Mouse (Mus musculus): Measurements from ENCODE around the gene Clcn2. TPM values are rescaled to one million over a fixed set of nuclear protein-coding genes. Genes with fewer than 3 reads are reported as not detected.

Clcn2 gene
- polyA plus RNA-seq (2017; shearing (Covaris generic)): 0.86 TPM

GRCm38 (mm10) chr16:20717181-20717977 lies at the start of gene Clcn2, which contains the start of gene Polr2h:
Gene Clcn2 (minus strand): TSS chr16:20717746.
Gene Polr2h (plus strand): TSS chr16:20717665.

DNA sequence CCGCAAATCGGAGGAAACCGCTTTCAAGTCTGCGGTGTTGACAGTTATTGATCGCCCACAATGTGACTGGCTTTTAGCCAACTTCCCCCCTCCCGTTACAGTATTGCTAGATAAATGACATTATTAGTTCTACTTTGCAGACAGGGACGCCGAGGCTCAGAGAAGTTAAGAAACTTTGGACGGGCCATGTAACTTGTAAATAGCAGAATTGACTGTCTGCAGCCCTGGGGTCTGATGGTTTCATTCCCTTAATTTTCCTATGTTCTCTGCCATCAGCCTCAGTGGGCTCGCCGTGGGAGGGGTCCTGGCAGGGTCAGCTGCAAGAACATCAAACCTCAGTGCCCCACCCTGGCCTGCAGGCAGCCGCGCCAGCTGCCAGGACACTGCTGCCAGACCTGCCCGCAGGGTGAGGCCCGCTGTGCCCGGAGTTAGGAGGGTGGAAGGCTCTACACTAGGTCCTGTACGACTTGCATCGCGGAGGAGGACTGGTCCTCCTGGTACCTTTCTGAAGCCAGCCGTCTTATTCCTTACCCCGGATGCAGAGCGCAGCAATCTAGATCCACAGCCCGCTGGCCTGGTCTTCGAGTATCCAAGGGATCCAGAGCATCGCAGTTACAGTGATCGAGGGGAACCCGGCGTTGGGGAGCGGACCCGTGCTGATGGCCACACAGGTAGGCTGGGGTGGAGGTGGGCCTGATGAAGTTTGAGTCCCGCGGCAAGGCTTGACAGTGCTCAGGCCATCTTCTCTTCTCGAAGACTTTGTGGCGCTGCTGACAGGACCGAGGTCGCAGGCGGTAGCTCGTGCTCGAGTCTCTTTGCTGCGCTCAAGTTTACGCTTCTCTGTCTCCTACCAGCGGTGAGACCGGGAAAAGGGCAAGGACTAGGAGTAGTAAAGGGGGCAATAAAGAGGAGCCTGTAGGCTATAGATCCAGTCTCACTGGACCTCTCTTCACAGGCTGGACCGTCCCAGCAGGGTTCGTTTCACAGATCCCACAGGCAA lies 16.5 kb upstream of the Clcn2 start, which contains the start of gene Thpo:
Gene Thpo (minus strand): TSS at position 781 of the 1,000 bp plus-strand sequence.

GRCm38 (mm10) chr16:20732925-20733730 lies 15.6 kb upstream of the Clcn2 start, which contains the start of gene Chrd:
Gene Chrd (plus strand): TSS chr16:20733127.

GRCm38 (mm10) chr16:20693111-20693701 lies 24.3 kb downstream of the Clcn2 start, which contains the start of gene Fam131a:
Gene Fam131a (plus strand): TSS chr16:20693241.

DNA sequence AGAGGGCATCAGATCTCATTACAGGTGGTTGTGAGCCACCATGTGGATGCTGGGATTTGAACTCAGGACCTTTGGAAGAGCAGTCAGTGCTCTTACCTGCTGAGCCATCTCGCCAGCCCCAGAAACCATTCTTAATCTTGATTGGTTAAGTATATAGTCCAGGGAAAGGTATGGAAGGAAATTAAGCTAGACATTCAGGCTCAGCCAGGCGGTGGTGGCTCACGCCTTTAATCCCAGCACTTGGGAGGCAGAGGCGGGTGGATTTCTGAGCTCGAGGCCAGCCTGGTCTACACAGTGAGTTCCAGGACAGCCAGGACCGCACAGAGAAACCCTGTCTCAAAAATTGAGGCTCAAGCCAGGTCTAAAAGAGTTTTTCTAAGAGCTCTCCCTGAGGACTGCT lies 49.5 kb downstream of the Clcn2 start, which contains the start of gene Eif4g1:
Gene Eif4g1 (plus strand): TSS at position 301 of the 400 bp plus-strand sequence.

Other genes starting within 250 kb of the Clcn2 start
- gene Eif2b5, start 218.9 kb downstream of the Clcn2 start, polyA plus RNA-seq (2017; shearing (Covaris generic)): 21.8 TPM
- 5.9 TPM for gene Dvl3, start 200.8 kb downstream of the Clcn2 start, polyA plus RNA-seq (2017; shearing (Covaris generic))
- gene Ap2m1, start 182.3 kb downstream of the Clcn2 start, polyA plus RNA-seq (2017; shearing (Covaris generic)): 454 TPM
- gene Abcf3, start 169.2 kb downstream of the Clcn2 start, polyA plus RNA-seq (2017; shearing (Covaris generic)): 95.9 TPM
- not detected for gene Vwa5b2, start 128.3 kb downstream of the Clcn2 start, polyA plus RNA-seq (2017; shearing (Covaris generic))
- 23.0 TPM for gene Eef1akmt4, start 106.2 kb downstream of the Clcn2 start, polyA plus RNA-seq (2017; shearing (Covaris generic))
- gene Gm49333, start 106.1 kb downstream of the Clcn2 start, polyA plus RNA-seq (2017; shearing (Covaris generic)): not detected
- gene Alg3, start 106.0 kb downstream of the Clcn2 start, polyA plus RNA-seq (2017; shearing (Covaris generic)): 45.0 TPM
- gene Camk2n2, start 96.5 kb downstream of the Clcn2 start, polyA plus RNA-seq (2017; shearing (Covaris generic)): not detected
- not detected for gene Ece2, start 87.9 kb downstream of the Clcn2 start, polyA plus RNA-seq (2017; shearing (Covaris generic))
- gene Psmd2, start 66.1 kb downstream of the Clcn2 start, polyA plus RNA-seq (2017; shearing (Covaris generic)): 280 TPM
- gene Eif4g1, start 49.4 kb downstream of the Clcn2 start, polyA plus RNA-seq (2017; shearing (Covaris generic)): 151 TPM
- gene Fam131a, start 24.5 kb downstream of the Clcn2 start, polyA plus RNA-seq (2017; shearing (Covaris generic)): 1.1 TPM
- 65.8 TPM for gene Polr2h, start 81 bp downstream of the Clcn2 start, polyA plus RNA-seq (2017; shearing (Covaris generic))
- gene Chrd, start 15.4 kb upstream of the Clcn2 start, polyA plus RNA-seq (2017; shearing (Covaris generic)): not detected
- gene Thpo, start 16.8 kb upstream of the Clcn2 start, polyA plus RNA-seq (2017; shearing (Covaris generic)): not detected